Mouse (Mus musculus): ENCODE measurements around the gene C730034F03Rik. TPM values are rescaled to one million over a fixed set of nuclear protein-coding genes. Genes with fewer than 3 reads are reported as not detected.

The C730034F03Rik gene
- 11.5 TPM for polyA plus RNA-seq (2017; shearing (Covaris generic))

DNA sequence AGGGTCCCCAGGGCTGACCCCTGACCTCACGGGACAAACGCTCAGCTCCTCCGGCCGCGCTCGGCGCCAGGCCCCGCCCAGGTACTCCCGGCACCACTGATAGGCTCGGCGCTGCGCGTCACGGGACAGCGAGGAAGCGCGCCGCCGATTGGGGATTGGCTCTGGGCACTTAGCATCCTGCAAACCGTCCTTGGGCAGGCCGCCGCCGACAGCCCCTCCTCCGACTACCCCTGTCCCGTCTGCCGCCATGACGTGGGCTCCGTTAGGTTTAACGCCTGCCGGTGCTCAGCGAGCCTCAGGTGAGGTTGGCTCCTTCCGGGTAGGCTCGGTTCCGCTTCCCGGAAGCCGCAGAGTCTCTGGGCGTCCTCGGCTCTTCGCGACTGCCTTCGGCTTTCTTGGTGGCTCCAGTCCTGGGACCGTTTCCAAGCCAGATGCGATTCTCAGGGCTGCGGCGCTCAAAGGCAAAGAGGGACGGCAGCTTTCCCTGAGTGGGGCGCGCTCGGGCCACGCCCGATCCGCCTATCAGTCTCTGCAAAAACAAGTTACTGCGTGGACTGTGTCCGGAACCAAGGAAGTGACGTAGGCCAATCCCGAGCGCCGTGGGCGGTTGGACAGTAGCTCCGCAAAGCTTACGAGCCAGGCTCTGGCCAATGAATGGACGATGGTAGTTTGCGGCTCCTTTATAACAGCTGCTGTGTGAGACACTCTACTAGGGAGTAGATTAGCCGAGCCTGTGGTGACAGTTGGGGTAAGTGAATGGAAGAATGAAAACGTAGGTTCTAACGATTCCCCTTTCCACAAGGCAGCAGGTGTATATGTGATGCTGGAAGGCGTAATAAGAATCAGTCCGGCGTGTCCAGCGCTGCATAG is at the start of gene C730034F03Rik, which contains the start of the genes Gm44502 and Chkb:
C730034F03Rik (plus strand) TSS at position 238 of the 870 bp plus-strand sequence.
Gm44502 (minus strand) TSS at position 345 of the 870 bp plus-strand sequence.
Chkb (minus strand) TSS at position 557 of the 870 bp plus-strand sequence.

GRCm38 (mm10) chr15:89384617-89385016 is 44.8 kb upstream of the C730034F03Rik start, which contains the start of gene Klhdc7b:
TSS of gene Klhdc7b (plus strand) at chr15:89384917.

GRCm38 (mm10) chr15:89410118-89410517 is 19.3 kb upstream of the C730034F03Rik start, which contains the start of gene Syce3:
TSS of gene Syce3 (minus strand) at chr15:89410503.

DNA sequence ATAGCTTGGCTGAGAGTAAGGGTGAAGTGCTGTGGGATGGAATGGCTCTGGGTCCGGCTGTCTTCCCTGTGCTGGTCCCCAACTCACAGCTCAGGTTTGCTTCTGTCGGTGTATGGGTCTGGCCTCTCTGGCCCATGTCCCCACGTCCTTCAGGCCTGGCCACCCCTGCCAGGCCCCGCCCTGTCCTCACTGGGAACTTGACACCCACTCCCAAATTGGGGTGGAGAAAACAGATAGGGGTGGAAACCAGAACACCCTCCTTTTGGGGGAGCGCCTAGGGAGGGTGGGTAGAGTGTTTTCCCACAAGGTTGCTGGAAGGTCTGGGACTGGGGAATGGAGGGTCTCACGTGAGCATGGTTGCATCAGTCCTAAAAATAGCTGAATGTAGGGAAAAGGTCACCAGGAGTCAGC is 3.7 kb upstream of the C730034F03Rik start, which contains the start of gene Cpt1b:
Cpt1b (minus strand) TSS at position 153 of the 411 bp plus-strand sequence.

GRCm38 (mm10) chr15:89453865-89454478 is 24.6 kb downstream of the C730034F03Rik start, which contains the start of gene Mapk8ip2:
TSS of gene Mapk8ip2 (plus strand) at chr15:89453913.

DNA sequence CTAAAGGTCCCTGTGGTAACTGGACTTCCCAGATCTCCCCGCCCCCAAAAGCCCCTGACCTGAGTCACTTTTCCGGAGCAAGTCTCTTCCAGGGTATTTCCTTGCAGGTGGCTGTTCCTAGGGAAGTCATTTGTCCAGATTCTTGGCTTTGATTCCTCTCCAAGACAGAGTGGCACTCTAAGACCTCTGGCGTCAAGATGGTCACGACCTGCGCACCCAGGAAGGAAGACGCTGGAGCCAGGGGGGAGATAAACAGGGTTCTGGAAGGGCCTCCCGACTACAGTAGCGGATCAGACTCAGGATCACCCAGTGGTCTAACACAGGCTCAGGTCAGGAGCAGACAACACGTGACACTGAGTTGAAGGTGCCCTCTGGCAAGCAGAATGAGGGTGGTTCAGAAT is 47.7 kb downstream of the C730034F03Rik start, which contains the start of gene Arsa:
Arsa (minus strand) TSS at position 335 of the 401 bp plus-strand sequence.

Other genes starting within 250 kb of the C730034F03Rik start
- gene Plxnb2, start 248.8 kb upstream of the C730034F03Rik start, polyA plus RNA-seq (2017; shearing (Covaris generic)), result 0.30 TPM
- 47.8 TPM for gene Dennd6b, start 233.1 kb upstream of the C730034F03Rik start, polyA plus RNA-seq (2017; shearing (Covaris generic))
- gene Ppp6r2, start 218.0 kb upstream of the C730034F03Rik start, polyA plus RNA-seq (2017; shearing (Covaris generic)), result 14.5 TPM
- gene Sbf1, start 114.3 kb upstream of the C730034F03Rik start, polyA plus RNA-seq (2017; shearing (Covaris generic)), result 191 TPM
- not detected for gene Adm2, start 106.9 kb upstream of the C730034F03Rik start, polyA plus RNA-seq (2017; shearing (Covaris generic))
- not detected for gene Miox, start 95.2 kb upstream of the C730034F03Rik start, polyA plus RNA-seq (2017; shearing (Covaris generic))
- gene Lmf2, start 73.9 kb upstream of the C730034F03Rik start, polyA plus RNA-seq (2017; shearing (Covaris generic)), result 57.9 TPM
- gene Ncaph2, start 73.9 kb upstream of the C730034F03Rik start, polyA plus RNA-seq (2017; shearing (Covaris generic)), result 142 TPM
- gene Sco2, start 55.7 kb upstream of the C730034F03Rik start, polyA plus RNA-seq (2017; shearing (Covaris generic)), result 4.6 TPM
- gene Tymp, start 52.5 kb upstream of the C730034F03Rik start, polyA plus RNA-seq (2017; shearing (Covaris generic)), result 1.0 TPM
- not detected for gene Odf3b, start 50.3 kb upstream of the C730034F03Rik start, polyA plus RNA-seq (2017; shearing (Covaris generic))
- gene Klhdc7b, start 44.7 kb upstream of the C730034F03Rik start, polyA plus RNA-seq (2017; shearing (Covaris generic)), result not detected
- not detected for gene Syce3, start 19.1 kb upstream of the C730034F03Rik start, polyA plus RNA-seq (2017; shearing (Covaris generic))
- gene Cpt1b, start 3.7 kb upstream of the C730034F03Rik start, polyA plus RNA-seq (2017; shearing (Covaris generic)), result not detected
- 0.42 TPM for gene Gm44502, start 107 bp downstream of the C730034F03Rik start, polyA plus RNA-seq (2017; shearing (Covaris generic))
- gene Chkb, start 319 bp downstream of the C730034F03Rik start, polyA plus RNA-seq (2017; shearing (Covaris generic)), result 145 TPM
- gene Mapk8ip2, start 24.3 kb downstream of the C730034F03Rik start, polyA plus RNA-seq (2017; shearing (Covaris generic)), result not detected
- 20.8 TPM for gene Arsa, start 47.8 kb downstream of the C730034F03Rik start, polyA plus RNA-seq (2017; shearing (Covaris generic))
- not detected for gene Shank3, start 70.0 kb downstream of the C730034F03Rik start, polyA plus RNA-seq (2017; shearing (Covaris generic))
- not detected for gene Acr, start 138.7 kb downstream of the C730034F03Rik start, polyA plus RNA-seq (2017; shearing (Covaris generic))
- gene Rabl2, start 162.3 kb downstream of the C730034F03Rik start, polyA plus RNA-seq (2017; shearing (Covaris generic)), result 0.40 TPM